Mouse (Mus musculus): Measurements from ENCODE around the gene Afap1l2.

DNA sequence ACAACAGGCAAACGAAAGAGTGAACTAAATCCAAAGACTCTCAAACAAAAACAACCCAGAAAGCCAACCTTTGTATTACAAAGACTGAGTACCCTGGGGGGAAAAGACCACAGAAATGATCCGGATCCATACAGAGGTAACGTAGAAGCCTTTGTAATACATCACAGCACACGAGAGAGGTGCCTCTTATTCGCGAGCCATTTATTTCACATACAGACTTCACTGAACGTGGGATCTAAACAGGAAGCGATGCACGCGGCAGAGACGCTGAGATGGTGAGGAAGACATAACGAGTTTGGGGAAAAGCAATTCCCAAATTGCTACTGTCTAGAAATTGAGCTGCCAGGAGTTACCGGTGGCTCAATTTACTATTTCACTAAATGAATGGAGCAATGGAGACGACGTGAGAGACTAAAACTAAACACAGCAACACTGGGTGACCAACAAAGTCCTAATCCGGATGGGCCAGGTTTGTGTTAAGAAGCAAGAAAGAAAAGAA lies 41.6 kb upstream of the Afap1l2 start:
- TF ChIP-seq CTCF (IDR thresholded peaks at IDR 0.05; ENCODE audit: low read depth, low read length) = no peak
- TF ChIP-seq POLR2A (IDR thresholded peaks at IDR 0.05; ENCODE audit: extremely low read depth, insufficient read depth, low read length) = no peak
